Mouse (Mus musculus): ENCODE data around the gene Cit. TPM values are rescaled to one million over a fixed set of nuclear protein-coding genes. Genes with fewer than 3 reads are reported as not detected.

Gene Cit
- total and polyA plus RNA-seq, 3 experiments = 21.5 to 32.9 (median 24.1) TPM

DNA sequence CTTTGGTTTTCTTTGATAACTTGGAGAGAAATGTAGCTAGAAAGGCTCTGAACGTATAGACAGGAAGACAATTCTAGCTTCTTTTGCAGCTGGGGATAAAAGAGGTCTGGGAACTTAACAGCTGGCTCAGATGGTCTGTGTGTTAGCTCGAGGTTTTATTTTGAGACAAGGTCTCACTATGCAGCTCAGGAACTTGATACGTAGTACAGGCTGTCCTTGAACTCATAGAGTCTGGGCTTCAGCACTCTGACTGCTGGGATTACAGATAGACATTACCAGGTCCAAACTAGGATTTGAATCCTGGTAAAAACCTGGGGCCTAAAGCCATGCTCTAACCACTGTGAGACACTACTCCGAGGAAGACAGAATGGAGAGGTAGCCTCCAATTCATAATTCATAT is 201.2 kb downstream of the Cit start:
- TF ChIP-seq CTCF (IDR thresholded peaks at IDR 0.05 in 2 of 3, conservative IDR thresholded peaks at IDR 0.05 in 1 of 3; ENCODE audit: control insufficient read depth in 1 of 3, insufficient read depth in 1 of 3, low read depth in 2 of 3, low read length in 3 of 3, poor library complexity in 1 of 3, severe bottlenecking in 1 of 3) (no peak), TAL1 (IDR thresholded peaks at IDR 0.05; ENCODE audit: low read length) (no peak), ZMIZ1 (IDR thresholded peaks at IDR 0.05; ENCODE audit: low read depth, low read length) (no peak), TCF12 (IDR thresholded peaks at IDR 0.05; ENCODE audit: low read depth, low read length) (no peak), USF1 (IDR thresholded peaks at IDR 0.05; ENCODE audit: low read depth, low read length) (no peak), RCOR1 (IDR thresholded peaks at IDR 0.05; ENCODE audit: low read depth, low read length) (no peak), CHD1 (IDR thresholded peaks at IDR 0.05; ENCODE audit: low read depth, low read length) (no peak), MYB (IDR thresholded peaks at IDR 0.05; ENCODE audit: low read depth, low read length) (no peak), POLR2A (IDR thresholded peaks at IDR 0.05; ENCODE audit: control insufficient read depth in 1 of 2, insufficient read depth in 1 of 2, low read depth in 1 of 2, low read length in 2 of 2, poor library complexity in 1 of 2) (no peak), EP300 (IDR thresholded peaks at IDR 0.05; ENCODE audit: low read depth in 1 of 2, low read length in 2 of 2) (no peak), TBP (IDR thresholded peaks at IDR 0.05; ENCODE audit: low read depth, low read length) (no peak), MAFK (IDR thresholded peaks at IDR 0.05; ENCODE audit: borderline replicate concordance, low read depth, low read length) (no peak), BHLHE40 (IDR thresholded peaks at IDR 0.05; ENCODE audit: borderline replicate concordance, low read depth, low read length) (no peak), MYC (IDR thresholded peaks at IDR 0.05; ENCODE audit: low read depth, low read length) (no peak), HCFC1 (IDR thresholded peaks at IDR 0.05; ENCODE audit: low read depth, low read length) (no peak), USF2 (IDR thresholded peaks at IDR 0.05; ENCODE audit: borderline replicate concordance in 1 of 2, insufficient read depth in 1 of 2, low read depth in 1 of 2, low read length in 2 of 2) (no peak)
- no peaks in the 10 kb centered on the region for H3K4me1 ChIP-seq (ENCODE audit: control insufficient read depth in 1 of 2, insufficient read depth in 2 of 2, low read length in 2 of 2)
- no peaks in the 10 kb centered on the region for H3K36me3 ChIP-seq (ENCODE audit: control insufficient read depth in 1 of 2, insufficient read depth in 2 of 2, low read length in 2 of 2)
- no peaks in the 10 kb centered on the region for H3K9me3 ChIP-seq (replicated peaks; ENCODE audit: insufficient read depth, low read length)
- no peaks in the 10 kb centered on the region for H3K79me2 ChIP-seq (ENCODE audit: control insufficient read depth, insufficient read depth, low read length, poor library complexity)
- H3K27ac ChIP-seq (ENCODE audit: control insufficient read depth, low read depth, low read length) = no peak overlapping the region
- no peak overlapping the region for H3K9ac ChIP-seq (ENCODE audit: control insufficient read depth, low read depth, low read length, poor library complexity, severe bottlenecking)
- no peaks in the 10 kb centered on the region; a peak in 1 of 4 replicates for H3K27me3 ChIP-seq (ENCODE audit: control insufficient read depth in 1 of 2, insufficient read depth in 2 of 2, low read length in 2 of 2)
- H3K4me3 ChIP-seq (ENCODE audit: control insufficient read depth in 1 of 2, insufficient read depth in 1 of 2, low read depth in 2 of 2, low read length in 2 of 2) = no peak overlapping the region
- no peak for DNase-seq (ENCODE audit: low read depth, low spot score)

- H3K4me1 ChIP-seq (ENCODE audit: control insufficient read depth in 1 of 2, insufficient read depth in 2 of 2, low read length in 2 of 2) = no peaks in the 10 kb centered on the region
- H3K9me3 ChIP-seq (replicated peaks; ENCODE audit: insufficient read depth, low read length) = no peaks in the 10 kb centered on the region
- H3K27ac ChIP-seq (ENCODE audit: control insufficient read depth, low read depth, low read length) = no peak overlapping the region
- H3K27me3 ChIP-seq (ENCODE audit: control insufficient read depth in 1 of 2, insufficient read depth in 2 of 2, low read length in 2 of 2) = no peaks in the 10 kb centered on the region; a peak in 1 of 4 replicates
- H3K79me2 ChIP-seq (ENCODE audit: control insufficient read depth, insufficient read depth, low read length, poor library complexity) = no peaks in the 10 kb centered on the region
- no peak overlapping the region for H3K9ac ChIP-seq (ENCODE audit: control insufficient read depth, low read depth, low read length, poor library complexity, severe bottlenecking)
- no peak overlapping the region for H3K4me3 ChIP-seq (ENCODE audit: control insufficient read depth in 1 of 2, insufficient read depth in 1 of 2, low read depth in 2 of 2, low read length in 2 of 2)
- no peaks in the 10 kb centered on the region for H3K36me3 ChIP-seq (ENCODE audit: control insufficient read depth in 1 of 2, insufficient read depth in 2 of 2, low read length in 2 of 2)
- no peak for TF ChIP-seq USF1 (IDR thresholded peaks at IDR 0.05; ENCODE audit: low read depth, low read length)
- TF ChIP-seq ZMIZ1 (IDR thresholded peaks at IDR 0.05; ENCODE audit: low read depth, low read length) = no peak
- no peak for TF ChIP-seq CHD2 (IDR thresholded peaks at IDR 0.05; ENCODE audit: low read length)
- TF ChIP-seq ETS1 (IDR thresholded peaks at IDR 0.05; ENCODE audit: low read depth, low read length) = no peak
- no peak for TF ChIP-seq ELF1 (IDR thresholded peaks at IDR 0.05; ENCODE audit: low read depth, low read length)
- TF ChIP-seq GABPA (IDR thresholded peaks at IDR 0.05; ENCODE audit: low read depth, low read length) = no peak
- no peak for TF ChIP-seq GATA1 (IDR thresholded peaks at IDR 0.05; ENCODE audit: low read depth, low read length)
- no peak for TF ChIP-seq MAFK (IDR thresholded peaks at IDR 0.05; ENCODE audit: borderline replicate concordance, low read depth, low read length)
- TF ChIP-seq NRF1 (IDR thresholded peaks at IDR 0.05; ENCODE audit: insufficient read depth, low read depth, low read length, poor library complexity, severe bottlenecking) = no peak
- no peak for TF ChIP-seq UBTF (IDR thresholded peaks at IDR 0.05; ENCODE audit: borderline replicate concordance, insufficient read depth, low read depth, low read length)
- TF ChIP-seq USF2 (IDR thresholded peaks at IDR 0.05; ENCODE audit: borderline replicate concordance in 1 of 2, insufficient read depth in 1 of 2, low read depth in 1 of 2, low read length in 2 of 2) = no peak
- no peak for TF ChIP-seq SMC3 (IDR thresholded peaks at IDR 0.05; ENCODE audit: low read depth, low read length)
- TF ChIP-seq RCOR1 (IDR thresholded peaks at IDR 0.05; ENCODE audit: low read depth, low read length) = no peak
- no peak for TF ChIP-seq TAL1 (IDR thresholded peaks at IDR 0.05; ENCODE audit: low read length)
- TF ChIP-seq MXI1 (IDR thresholded peaks at IDR 0.05; ENCODE audit: low read depth, low read length) = no peak
- TF ChIP-seq ZNF384 (IDR thresholded peaks at IDR 0.05; ENCODE audit: low read depth, low read length) = no peak
- no peak for TF ChIP-seq MYB (IDR thresholded peaks at IDR 0.05; ENCODE audit: low read depth, low read length)
- DNase-seq (ENCODE audit: low read depth, low spot score) = no peak
These were observed 203.2 kb downstream of the Cit start for GRCm38 (mm10) chr5:116048321-116048720.

All from MEL (cell line).